Comparison of ENCODE assay signal across 23 mouse cellular contexts in genomic region chr14:80137541-80137940, GRCm38 (mm10).
DNase-seq lines count a peak whose midpoint lies in the region; ATAC-seq and TF ChIP-seq lines count a peak whose summit lies in the region.
"Had no signal": no experiment of that assay in that cellular context is flagged by ENCODE, and none has a peak within 500 bp of the region (broad histone marks: within the 10 kb centered on the region; RNA-seq: fewer than 3 reads in every experiment).

No protein-coding gene starts in this region.

- no peak overlapping the region for H3K4me3 ChIP-seq in midbrain, embryonic 10.5 days
- H3K4me3 ChIP-seq in midbrain, postnatal 0 days (ENCODE audit: low read depth, low read length), result no peak overlapping the region
- H3K4me3 ChIP-seq in forebrain, embryonic 15.5 days, result no peak overlapping the region
- no peak overlapping the region for H3K4me3 ChIP-seq in hindbrain, embryonic 13.5 days
- no peak overlapping the region for H3K4me3 ChIP-seq in neural tube, embryonic 15.5 days (replicated peaks)
- H3K4me3 ChIP-seq: embryonic facial prominence, embryonic 13.5 days; erythroblast, embryonic 14.5 days; gastrocnemius, adult 2 months; kidney, embryonic 15.5 days; limb, embryonic 13.5 days; liver, embryonic 12.5 days had no signal

- H3K9me3 ChIP-seq in midbrain, embryonic 10.5 days (replicated peaks), result no peaks in the 10 kb centered on the region
- no peaks in the 10 kb centered on the region for H3K9me3 ChIP-seq in midbrain, postnatal 0 days (ENCODE audit: low read length)
- H3K9me3 ChIP-seq in forebrain, embryonic 15.5 days, result no peaks in the 10 kb centered on the region
- H3K9me3 ChIP-seq in hindbrain, embryonic 13.5 days, result no peaks in the 10 kb centered on the region
- H3K9me3 ChIP-seq in neural tube, embryonic 15.5 days (replicated peaks), result no peaks in the 10 kb centered on the region
- H3K9me3 ChIP-seq: embryonic facial prominence, embryonic 13.5 days; kidney, embryonic 15.5 days; limb, embryonic 13.5 days; liver, embryonic 12.5 days had no signal

- no peak overlapping the region for H3K4me2 ChIP-seq in midbrain, postnatal 0 days (ENCODE audit: low read depth, low read length, poor library complexity, severe bottlenecking)
- no peak overlapping the region for H3K4me2 ChIP-seq in forebrain, embryonic 15.5 days (replicated peaks)
- no peak overlapping the region for H3K4me2 ChIP-seq in hindbrain, embryonic 13.5 days
- H3K4me2 ChIP-seq in neural tube, embryonic 15.5 days, result no peak overlapping the region
- H3K4me2 ChIP-seq: embryonic facial prominence, embryonic 13.5 days; heart, embryonic 11.5 days; kidney, embryonic 15.5 days; limb, embryonic 13.5 days; liver, embryonic 12.5 days had no signal

- H3K9ac ChIP-seq in midbrain, postnatal 0 days (replicated peaks; ENCODE audit: low read length, poor library complexity, severe bottlenecking), result no peak overlapping the region
- no peak overlapping the region for H3K9ac ChIP-seq in forebrain, embryonic 15.5 days (replicated peaks)
- H3K9ac ChIP-seq in hindbrain, embryonic 13.5 days, result no peak overlapping the region
- H3K9ac ChIP-seq in neural tube, embryonic 15.5 days (replicated peaks), result no peak overlapping the region
- H3K9ac ChIP-seq: embryonic facial prominence, embryonic 13.5 days; kidney, embryonic 15.5 days; limb, embryonic 13.5 days; liver, embryonic 12.5 days had no signal

- H3K27me3 ChIP-seq in midbrain, embryonic 10.5 days (ENCODE audit: low read depth, poor library complexity, severe bottlenecking), result peaks cover 16% of the 10 kb centered on the region; the same call in 1 of the 2 replicates
- H3K27me3 ChIP-seq in midbrain, postnatal 0 days (ENCODE audit: insufficient read depth, low read length), result no peaks in the 10 kb centered on the region
- H3K27me3 ChIP-seq in forebrain, embryonic 15.5 days, result no peaks in the 10 kb centered on the region
- no peaks in the 10 kb centered on the region for H3K27me3 ChIP-seq in hindbrain, embryonic 13.5 days
- H3K27me3 ChIP-seq in neural tube, embryonic 15.5 days (replicated peaks), result no peaks in the 10 kb centered on the region
- H3K27me3 ChIP-seq: embryonic facial prominence, embryonic 13.5 days; kidney, embryonic 15.5 days; limb, embryonic 13.5 days; liver, embryonic 12.5 days had no signal

- peak; percentile 16 for DNase-seq in midbrain, embryonic 10.5 days (ENCODE audit: low spot score)
- DNase-seq in midbrain, postnatal 0 days (ENCODE audit: low spot score), result no peak
- DNase-seq in kidney, adult 18-20 months, result no peak
- no peak for DNase-seq in left cerebral cortex, postnatal 25 days (ENCODE audit: low spot score in 2 of 2)
- DNase-seq: adrenal gland, adult 2 months; cerebellum, adult 18-20 months; cerebellum, postnatal 25 days; embryo, embryonic 11 days; gastrocnemius, adult 2 months; kidney, postnatal 36 days; lung, adult 2 months; lung, postnatal 14 days; spleen, adult 18-20 months had no signal

- H3K4me1 ChIP-seq in midbrain, embryonic 10.5 days, result peaks cover 43% of the 10 kb centered on the region
- peaks cover 3% of the 10 kb centered on the region; the same call in 1 of the 2 replicates for H3K4me1 ChIP-seq in midbrain, postnatal 0 days (ENCODE audit: insufficient read depth, low read length)
- peaks cover 24% of the 10 kb centered on the region for H3K4me1 ChIP-seq in forebrain, embryonic 15.5 days
- peaks cover 23% of the 10 kb centered on the region for H3K4me1 ChIP-seq in hindbrain, embryonic 13.5 days (replicated peaks)
- peaks cover 23% of the 10 kb centered on the region for H3K4me1 ChIP-seq in neural tube, embryonic 15.5 days
- H3K4me1 ChIP-seq: embryonic facial prominence, embryonic 13.5 days; limb, embryonic 13.5 days; liver, embryonic 12.5 days had no signal

- H3K36me3 ChIP-seq in midbrain, embryonic 10.5 days, result no peaks in the 10 kb centered on the region
- H3K36me3 ChIP-seq in midbrain, postnatal 0 days (ENCODE audit: insufficient read depth, low read length), result no peaks in the 10 kb centered on the region
- H3K36me3 ChIP-seq in forebrain, embryonic 15.5 days, result no peaks in the 10 kb centered on the region
- no peaks in the 10 kb centered on the region for H3K36me3 ChIP-seq in hindbrain, embryonic 13.5 days
- H3K36me3 ChIP-seq in neural tube, embryonic 15.5 days, result no peaks in the 10 kb centered on the region
- H3K36me3 ChIP-seq: embryonic facial prominence, embryonic 13.5 days; kidney, embryonic 15.5 days; limb, embryonic 13.5 days; liver, embryonic 12.5 days had no signal

- no peak for ATAC-seq in midbrain, postnatal 0 days (ENCODE audit: low FRiP score)
- ATAC-seq in forebrain, embryonic 15.5 days (replicated peaks), result no peak
- ATAC-seq in hindbrain, embryonic 13.5 days (ENCODE audit: low FRiP score), result no peak
- no peak for ATAC-seq in neural tube, embryonic 15.5 days (ENCODE audit: low FRiP score)
- ATAC-seq: intestine, postnatal 0 days; liver, embryonic 12.5 days had no signal

- 55% methylated on average over 5 of the region's 5 CpGs for WGBS in midbrain, embryonic 10.5 days
- WGBS in midbrain, postnatal 0 days, result 42% methylated on average over 5 of the region's 5 CpGs
- WGBS in forebrain, embryonic 15.5 days, result 35% methylated on average over 5 of the region's 5 CpGs
- 26% methylated on average over 5 of the region's 5 CpGs for WGBS in hindbrain, embryonic 13.5 days
- 29% methylated on average over 5 of the region's 5 CpGs for WGBS in neural tube, embryonic 15.5 days

- peak overlapping the region; percentile 81 for H3K27ac ChIP-seq in midbrain, embryonic 10.5 days (replicated peaks)
- no peak overlapping the region for H3K27ac ChIP-seq in midbrain, postnatal 0 days (ENCODE audit: low read depth, low read length)
- 0 out of 2 replicates have a peak overlapping the region, but pooled peaks have one; percentile 23 for H3K27ac ChIP-seq in forebrain, embryonic 15.5 days (replicated peaks)
- peak overlapping the region; percentile 30 for H3K27ac ChIP-seq in hindbrain, embryonic 13.5 days
- H3K27ac ChIP-seq in neural tube, embryonic 15.5 days (replicated peaks), result peak overlapping the region; percentile 54
- H3K27ac ChIP-seq: embryonic facial prominence, embryonic 13.5 days; gastrocnemius, adult 2 months; kidney, embryonic 15.5 days; limb, embryonic 13.5 days; liver, embryonic 12.5 days had no signal

- no peak for TF ChIP-seq CTCF in midbrain, postnatal 0 days (IDR thresholded peaks at IDR 0.05)

- intact Hi-C loops in left cerebral cortex, postnatal 25 days (cut with DNase I), result no loop called here
